Mouse (Mus musculus): ENCODE measurements around the gene Nr1h2.

GRCm38 (mm10) chr7:44551301-44551700, 2.5 kb downstream of the Nr1h2 start:
- TF ChIP-seq CTCF (IDR thresholded peaks at IDR 0.05; ENCODE audit: low read depth, low read length), result no peak
- TF ChIP-seq TAL1 (conservative IDR thresholded peaks at IDR 0.05; ENCODE audit: low read depth, low read length), result no peak
- no peak for TF ChIP-seq GATA1 (IDR thresholded peaks at IDR 0.05; ENCODE audit: borderline replicate concordance, low read length)

All from G1E (cell line).